Mouse (Mus musculus) MEL (cell line): ENCODE results near the gene 1700021F05Rik. TPM values are rescaled to one million over a fixed set of nuclear protein-coding genes. Genes with fewer than 3 reads are reported as not detected.
A peak's percentile ranks its signal among the peaks of the same experiment; 100 is the strongest.

Source experiments
- DNase-seq: peaks from one replicate; pipeline ENCODE4 v3.0.0; 2011; ENCODE audit warnings: low read depth, low spot score
- H3K27ac ChIP-seq: 2 replicates; pipeline ENCODE4 v1.5.1; 2012; ENCODE audit warnings: low read depth, mild to moderate bottlenecking, control low read depth, low read length, moderate library complexity; ENCODE audit not compliant: control insufficient read depth
- H3K27me3 ChIP-seq, 2 experiments: fragments of 150-350 bp in 1 of 2; sonication (generic) in 1 of 2; 2 replicates each; pipeline ENCODE4 v1.6.1; 2012; ENCODE audit warnings: low read length in 2 of 2, mild to moderate bottlenecking in 2 of 2, improper control_type of control experiment in 1 of 2, moderate library complexity in 1 of 2; ENCODE audit not compliant: insufficient read depth in 2 of 2, control insufficient read depth in 1 of 2
- H3K36me3 ChIP-seq, 2 experiments: 2 replicates each; pipeline ENCODE4 v1.6.1; 2012 to 2014; ENCODE audit warnings: low read length in 2 of 2, improper control_type of control experiment in 1 of 2, inconsistent platforms in 1 of 2, mild to moderate bottlenecking in 1 of 2; ENCODE audit not compliant: insufficient read depth in 2 of 2, control insufficient read depth in 1 of 2
- H3K4me1 ChIP-seq, 2 experiments: fragments of 150-350 bp in 1 of 2; sonication (generic) in 1 of 2; 2 replicates each; pipeline ENCODE4 v1.6.1; 2012; ENCODE audit warnings: low read length in 2 of 2, improper control_type of control experiment in 1 of 2, mild to moderate bottlenecking in 1 of 2; ENCODE audit not compliant: insufficient read depth in 2 of 2, control insufficient read depth in 1 of 2
- H3K4me3 ChIP-seq, 2 experiments: fragments of 150-350 bp in 1 of 2; sonication (generic) in 1 of 2; 2 replicates each; pipeline ENCODE4 v1.5.1; 2012; ENCODE audit warnings: low read depth in 2 of 2, low read length in 2 of 2, mild to moderate bottlenecking in 2 of 2, moderate library complexity in 2 of 2, control low read depth in 1 of 2, improper control_type of control experiment in 1 of 2; ENCODE audit not compliant: control insufficient read depth in 1 of 2, insufficient read depth in 1 of 2
- H3K79me2 ChIP-seq: 2 replicates; pipeline ENCODE4 v1.6.1; 2012; ENCODE audit warnings: mild to moderate bottlenecking, low read length, moderate library complexity; ENCODE audit not compliant: control insufficient read depth, poor library complexity, insufficient read depth
- H3K9ac ChIP-seq: 2 replicates; pipeline ENCODE4 v1.6.1; 2012; ENCODE audit warnings: low read depth, mild to moderate bottlenecking, control low read depth, low read length, moderate library complexity; ENCODE audit not compliant: control insufficient read depth, poor library complexity, severe bottlenecking
- H3K9me3 ChIP-seq: fragments of 150-350 bp; sonication (generic); replicated peaks from 2 replicates; pipeline ENCODE4 v1.6.1; 2012; ENCODE audit warnings: mild to moderate bottlenecking, low read length, improper control_type of control experiment, moderate library complexity; ENCODE audit not compliant: insufficient read depth
- BHLHE40 ChIP-seq: IDR thresholded peaks from 2 replicates; pipeline ENCODE4 v1.6.1; 2012; ENCODE audit warnings: low read depth, mild to moderate bottlenecking, inconsistent platforms, low read length, improper control_type of control experiment, borderline replicate concordance
- CTCF ChIP-seq, 3 experiments: IDR thresholded peaks in 2 of 3; conservative IDR thresholded peaks in 1 of 3; 2 replicates each; pipeline ENCODE4 v1.5.1; 2011 to 2012; ENCODE audit warnings: low read length in 3 of 3, low read depth in 2 of 3, mild to moderate bottlenecking in 2 of 3, improper control_type of control experiment in 1 of 3, inconsistent platforms in 1 of 3, mixed read lengths in 1 of 3, moderate library complexity in 1 of 3; ENCODE audit not compliant: control insufficient read depth in 1 of 3, insufficient read depth in 1 of 3, poor library complexity in 1 of 3, severe bottlenecking in 1 of 3
- EP300 ChIP-seq, 2 experiments: IDR thresholded peaks; 2 replicates each; pipeline ENCODE4 v1.6.1; 2011; ENCODE audit warnings: improper control_type of control experiment in 2 of 2, low read length in 2 of 2, low read depth in 1 of 2, mild to moderate bottlenecking in 1 of 2
- ETS1 ChIP-seq: IDR thresholded peaks from 2 replicates; pipeline ENCODE4 v1.6.1; 2012; ENCODE audit warnings: low read depth, mild to moderate bottlenecking, inconsistent platforms, low read length, improper control_type of control experiment, moderate library complexity
- GABPA ChIP-seq: IDR thresholded peaks from 2 replicates; pipeline ENCODE4 v1.6.1; 2012; ENCODE audit warnings: low read depth, mild to moderate bottlenecking, inconsistent platforms, low read length, improper control_type of control experiment, moderate library complexity
- MYB ChIP-seq: IDR thresholded peaks from 2 replicates; pipeline ENCODE4 v1.6.1; 2011; ENCODE audit warnings: mild to moderate bottlenecking, low read depth, low read length, improper control_type of control experiment
- NELFE ChIP-seq: IDR thresholded peaks from 2 replicates; pipeline ENCODE4 v1.6.1; 2011; ENCODE audit warnings: low read depth, low read length, improper control_type of control experiment
- NRF1 ChIP-seq: IDR thresholded peaks from 2 replicates; pipeline ENCODE4 v1.6.1; 2014; ENCODE audit warnings: low read depth, mild to moderate bottlenecking, inconsistent platforms, low read length, improper control_type of control experiment, moderate library complexity; ENCODE audit not compliant: poor library complexity, insufficient read depth, severe bottlenecking
- POLR2A ChIP-seq, 2 experiments: IDR thresholded peaks; 2 replicates each; pipeline ENCODE4 v1.6.1; 2011 to 2012; ENCODE audit warnings: low read length in 2 of 2, mild to moderate bottlenecking in 2 of 2, control low read depth in 1 of 2, improper control_type of control experiment in 1 of 2, low read depth in 1 of 2, moderate library complexity in 1 of 2; ENCODE audit not compliant: control insufficient read depth in 1 of 2, insufficient read depth in 1 of 2, poor library complexity in 1 of 2
- SIN3A ChIP-seq: IDR thresholded peaks from 2 replicates; pipeline ENCODE4 v1.6.1; 2012; ENCODE audit warnings: low read length, improper control_type of control experiment, inconsistent platforms
- SMC3 ChIP-seq: IDR thresholded peaks from 2 replicates; pipeline ENCODE4 v1.6.1; 2011; ENCODE audit warnings: low read depth, low read length, improper control_type of control experiment
- TAL1 ChIP-seq: IDR thresholded peaks from 2 replicates; pipeline ENCODE4 v1.6.1; 2012; ENCODE audit warnings: mild to moderate bottlenecking, inconsistent platforms, low read length, moderate library complexity, mixed read lengths
- TBP ChIP-seq: IDR thresholded peaks from 2 replicates; pipeline ENCODE4 v1.8.0; 2011; ENCODE audit warnings: low read depth, low read length, improper control_type of control experiment
- TCF12 ChIP-seq: IDR thresholded peaks from 2 replicates; pipeline ENCODE4 v1.6.1; 2014; ENCODE audit warnings: low read depth, mild to moderate bottlenecking, inconsistent platforms, low read length, improper control_type of control experiment, moderate library complexity
- USF1 ChIP-seq: IDR thresholded peaks from 2 replicates; pipeline ENCODE4 v1.6.1; 2014; ENCODE audit warnings: low read depth, mild to moderate bottlenecking, inconsistent platforms, low read length, improper control_type of control experiment, moderate library complexity
- USF2 ChIP-seq, 2 experiments: IDR thresholded peaks; 2 replicates each; pipeline ENCODE4 v1.6.1; 2011 to 2012; ENCODE audit warnings: improper control_type of control experiment in 2 of 2, low read length in 2 of 2, borderline replicate concordance in 1 of 2, inconsistent platforms in 1 of 2, low read depth in 1 of 2, mild to moderate bottlenecking in 1 of 2; ENCODE audit not compliant: insufficient read depth in 1 of 2
- ZKSCAN1 ChIP-seq: IDR thresholded peaks from 2 replicates; pipeline ENCODE4 v1.6.1; 2012; ENCODE audit warnings: low read depth, mild to moderate bottlenecking, inconsistent platforms, low read length, improper control_type of control experiment, moderate library complexity
- polyA plus RNA-seq, 2 experiments: library from polyadenylated mRNA; stranded (reverse) in 1 of 2; unstranded in 1 of 2; fragments of >175 nt in 1 of 2; fragments of >200 nt in 1 of 2; gene quantifications; 2 replicates each; pipeline versions ENCODE4 v1.2.1 to v1.2.4; 2012; ENCODE audit warnings: low replicate concordance in 2 of 2, low read depth in 1 of 2; ENCODE audit not compliant: insufficient read length in 2 of 2, insufficient read depth in 1 of 2, missing spikeins in 1 of 2
- total RNA-seq: library from RNA; depleted of rRNA; stranded (reverse); fragments of 300-350 nt; gene quantifications from 2 replicates; pipeline ENCODE4 v1.2.3, GENCODE M21; 2012

1700021F05Rik gene
- total and polyA plus RNA-seq, 3 experiments = 66.5 to 93.8 TPM; not detected in 1

GRCm38 (mm10) chr10:43560765-43561164 is 20.0 kb upstream of the 1700021F05Rik start:
- no peaks in the 10 kb centered on the region for H3K27me3 ChIP-seq
- TF ChIP-seq BHLHE40 = no peak
- no peak for TF ChIP-seq ETS1
- TF ChIP-seq USF1 = no peak
- TF ChIP-seq CTCF (IDR thresholded peaks at IDR 0.05 in 2 of 3, conservative IDR thresholded peaks at IDR 0.05 in 1 of 3; ENCODE audit: control insufficient read depth in 1 of 3, insufficient read depth in 1 of 3, low read depth in 2 of 3, low read length in 3 of 3, poor library complexity in 1 of 3, severe bottlenecking in 1 of 3) = peak; percentile 49 to 61 (median 50)
- TF ChIP-seq SMC3 = peak; percentile 16; the same call in 1 of the 2 replicates
- TF ChIP-seq, all 39 proteins: peak for 2
- Histone ChIP-seq H3K27ac (no peak overlapping the region), H3K79me2 (no peaks in the 10 kb centered on the region), H3K9ac (no peak overlapping the region), H3K4me1 (peaks cover 3 to 7% of the 10 kb centered on the region in 2 experiments; a peak in 3 of 4 replicates), H3K4me3 (no peak overlapping the region), H3K9me3 (no peaks in the 10 kb centered on the region), H3K36me3 (peaks cover 0 to 3% of the 10 kb centered on the region in 2 experiments; a peak in 1 of 4 replicates)
- DNase-seq = peak; percentile 44

GRCm38 (mm10) chr10:43559313-43559712 is 18.5 kb upstream of the 1700021F05Rik start:
- TF ChIP-seq NRF1 (no peak), ZKSCAN1 (no peak), POLR2A (IDR thresholded peaks at IDR 0.05; ENCODE audit: control insufficient read depth in 1 of 2, insufficient read depth in 1 of 2, low read depth in 1 of 2, low read length in 2 of 2, poor library complexity in 1 of 2) (no peak), SIN3A (no peak), TBP (no peak), GABPA (no peak), MYB (no peak), TAL1 (no peak), TCF12 (no peak), USF2 (IDR thresholded peaks at IDR 0.05; ENCODE audit: borderline replicate concordance in 1 of 2, insufficient read depth in 1 of 2, low read depth in 1 of 2, low read length in 2 of 2) (no peak), NELFE (no peak), EP300 (IDR thresholded peaks at IDR 0.05; ENCODE audit: low read depth in 1 of 2, low read length in 2 of 2) (no peak)
- Histone ChIP-seq H3K4me3 (no peak overlapping the region), H3K79me2 (no peaks in the 10 kb centered on the region), H3K9me3 (no peaks in the 10 kb centered on the region), H3K27ac (no peak overlapping the region), H3K9ac (no peak overlapping the region), H3K4me1 (peaks cover 3 to 7% of the 10 kb centered on the region in 2 experiments; a peak in 3 of 4 replicates), H3K36me3 (peaks cover 0 to 3% of the 10 kb centered on the region in 2 experiments; a peak in 1 of 4 replicates), H3K27me3 (no peaks in the 10 kb centered on the region)
- DNase-seq = no peak
